Mouse (Mus musculus) midbrain, embryonic 13.5 days (tissue): ENCODE measurements at regions not wholly inside any gene's neighbourhood (a gene's known extent, or its start where the extent isn't known, plus 50 kb on each side); places are given as distances from the start of the nearest gene placed in this dataset.

Source experiments
- ATAC-seq: fragments of 200-750 bp; cut with Nextera tagmentation; 2 replicates; pipeline ENCODE4 v1.8.0; 2017; ENCODE audit warnings: mild to moderate bottlenecking, moderate TSS enrichment, moderate library complexity
- H3K27ac ChIP-seq: fragments of 300-500 bp; sonication (generic); 2 replicates; pipeline ENCODE4 v1.5.1; 2015; ENCODE audit warnings: inconsistent platforms, mild to moderate bottlenecking, moderate library complexity
- H3K27me3 ChIP-seq: fragments of 300-500 bp; sonication (generic); 2 replicates; pipeline ENCODE4 v1.6.1; 2015; ENCODE audit warnings: mild to moderate bottlenecking, inconsistent platforms
- H3K36me3 ChIP-seq: fragments of 300-500 bp; sonication (generic); 2 replicates; pipeline ENCODE4 v1.6.1; 2015; ENCODE audit warnings: mild to moderate bottlenecking, inconsistent platforms
- H3K4me1 ChIP-seq: fragments of 300-500 bp; sonication (generic); replicated peaks from 2 replicates; pipeline ENCODE4 v1.6.1; 2015; ENCODE audit warnings: inconsistent platforms
- H3K4me2 ChIP-seq: fragments of 300-500 bp; sonication (generic); replicated peaks from 2 replicates; pipeline ENCODE4 v1.6.1; 2015; ENCODE audit warnings: moderate library complexity, mild to moderate bottlenecking, inconsistent platforms
- H3K4me3 ChIP-seq: fragments of 300-500 bp; sonication (generic); replicated peaks from 2 replicates; pipeline ENCODE4 v1.5.1; 2015; ENCODE audit warnings: mild to moderate bottlenecking, inconsistent platforms
- H3K9ac ChIP-seq: fragments of 300-500 bp; sonication (generic); replicated peaks from 2 replicates; pipeline ENCODE4 v1.6.1; 2015; ENCODE audit warnings: mild to moderate bottlenecking, inconsistent platforms
- H3K9me3 ChIP-seq: fragments of 300-500 bp; sonication (generic); 2 replicates; pipeline ENCODE4 v1.6.1; 2016; ENCODE audit warnings: mild to moderate bottlenecking, inconsistent platforms
- WGBS: fragments of 180-500 bp; shearing (Covaris S2); methylation state at CpG from one replicate; pipeline ENCODE4 v1.1.7; 2015; 5-methylcytosine and 5-hydroxymethylcytosine counted together

- no peak for ATAC-seq
These were observed 133.2 kb downstream of the Lpin1 start for GRCm38 (mm10) chr12:16477572-16477971.

GRCm38 (mm10) chr12:16474361-16475080 is 136.2 kb downstream of the Lpin1 start:
- WGBS = 89% methylated on average over 4 of the region's 4 CpGs
- no peak for ATAC-seq
- H3K4me2 ChIP-seq = no peak overlapping the region

More at GRCm38 (mm10) chr12:16477572-16477971, 133.2 kb downstream of the Lpin1 start:
- Histone ChIP-seq H3K4me1 (no peaks in the 10 kb centered on the region), H3K9ac (no peak overlapping the region), H3K9me3 (no peaks in the 10 kb centered on the region), H3K4me2 (no peak overlapping the region), H3K36me3 (no peaks in the 10 kb centered on the region), H3K27me3 (no peaks in the 10 kb centered on the region), H3K27ac (no peak overlapping the region), H3K4me3 (no peak overlapping the region)
- WGBS = 82% methylated on average over 2 of the region's 2 CpGs

GRCm38 (mm10) chr12:16457419-16457818 is 153.3 kb downstream of the Lpin1 start:
- H3K4me1 ChIP-seq = no peaks in the 10 kb centered on the region
- no peak for ATAC-seq
- H3K36me3 ChIP-seq = no peaks in the 10 kb centered on the region
- WGBS = 93% methylated on average over 6 of the region's 6 CpGs
- no peaks in the 10 kb centered on the region for H3K27me3 ChIP-seq
- no peak overlapping the region for H3K4me2 ChIP-seq
- no peaks in the 10 kb centered on the region for H3K9me3 ChIP-seq
- no peak overlapping the region for H3K27ac ChIP-seq
- no peak overlapping the region for H3K4me3 ChIP-seq
- H3K9ac ChIP-seq = no peak overlapping the region

More at GRCm38 (mm10) chr12:16474361-16475080, 136.2 kb downstream of the Lpin1 start:
- no peak overlapping the region for H3K9ac ChIP-seq
- H3K27me3 ChIP-seq = no peaks in the 10 kb centered on the region
- H3K4me1 ChIP-seq = no peaks in the 10 kb centered on the region
- H3K4me3 ChIP-seq = no peak overlapping the region
- no peaks in the 10 kb centered on the region for H3K9me3 ChIP-seq
- no peak overlapping the region for H3K27ac ChIP-seq
- no peaks in the 10 kb centered on the region for H3K36me3 ChIP-seq

- no peaks in the 10 kb centered on the region for H3K9me3 ChIP-seq
- no peak overlapping the region for H3K9ac ChIP-seq
- H3K27me3 ChIP-seq = no peaks in the 10 kb centered on the region
- H3K27ac ChIP-seq = no peak overlapping the region
- H3K36me3 ChIP-seq = no peaks in the 10 kb centered on the region
- no peak overlapping the region for H3K4me3 ChIP-seq
- ATAC-seq = no peak
- 48% methylated on average over 3 of the region's 3 CpGs for WGBS
- no peaks in the 10 kb centered on the region for H3K4me1 ChIP-seq
- H3K4me2 ChIP-seq = no peak overlapping the region
These were observed 159.9 kb downstream of the Lpin1 start for GRCm38 (mm10) chr12:16450771-16451435.

- ATAC-seq = no peak
These were observed 172.0 kb downstream of the Lpin1 start for GRCm38 (mm10) chr12:16438717-16439116.

GRCm38 (mm10) chr12:16436961-16437360 is 173.8 kb downstream of the Lpin1 start:
- Histone ChIP-seq H3K4me2 (no peak overlapping the region), H3K27ac (no peak overlapping the region), H3K9ac (no peak overlapping the region), H3K36me3 (no peaks in the 10 kb centered on the region), H3K9me3 (no peaks in the 10 kb centered on the region), H3K4me3 (no peak overlapping the region), H3K27me3 (no peaks in the 10 kb centered on the region), H3K4me1 (no peaks in the 10 kb centered on the region)
- no peak for ATAC-seq
- WGBS = 100% methylated on average over 1 of the region's 1 CpGs

More at GRCm38 (mm10) chr12:16438717-16439116, 172.0 kb downstream of the Lpin1 start:
- Histone ChIP-seq H3K9ac (no peak overlapping the region), H3K4me2 (no peak overlapping the region), H3K36me3 (no peaks in the 10 kb centered on the region), H3K4me3 (no peak overlapping the region), H3K27ac (no peak overlapping the region), H3K27me3 (no peaks in the 10 kb centered on the region), H3K9me3 (no peaks in the 10 kb centered on the region), H3K4me1 (no peaks in the 10 kb centered on the region)
- WGBS = 92% methylated on average over 5 of the region's 5 CpGs

- H3K4me3 ChIP-seq = no peak overlapping the region
- H3K9ac ChIP-seq = no peak overlapping the region
- no peak for ATAC-seq
- H3K36me3 ChIP-seq = no peaks in the 10 kb centered on the region
- H3K9me3 ChIP-seq = no peaks in the 10 kb centered on the region
- H3K27me3 ChIP-seq = no peaks in the 10 kb centered on the region
- H3K27ac ChIP-seq = no peak overlapping the region
- WGBS = 72% methylated on average over 1 of the region's 1 CpGs
- H3K4me2 ChIP-seq = no peak overlapping the region
- H3K4me1 ChIP-seq = no peaks in the 10 kb centered on the region
These were observed 174.5 kb downstream of the Lpin1 start for GRCm38 (mm10) chr12:16436255-16436654.

- H3K27ac ChIP-seq = no peak overlapping the region
- no peak for ATAC-seq
- WGBS = 91% methylated on average over 1 of the region's 1 CpGs
These were observed 176.0 kb downstream of the Lpin1 start for GRCm38 (mm10) chr12:16434739-16435138.

GRCm38 (mm10) chr12:16434225-16434624 is 176.5 kb downstream of the Lpin1 start:
- Histone ChIP-seq H3K36me3 (no peaks in the 10 kb centered on the region), H3K4me3 (no peak overlapping the region), H3K9me3 (no peaks in the 10 kb centered on the region), H3K4me2 (no peak overlapping the region), H3K9ac (no peak overlapping the region), H3K4me1 (no peaks in the 10 kb centered on the region), H3K27me3 (no peaks in the 10 kb centered on the region), H3K27ac (no peak overlapping the region)
- 0 out of 2 replicates have a peak, but pooled peaks have one; percentile 43 for ATAC-seq
- 63% methylated on average over 1 of the region's 1 CpGs for WGBS

More at GRCm38 (mm10) chr12:16434739-16435138, 176.0 kb downstream of the Lpin1 start:
- Histone ChIP-seq H3K27me3 (no peaks in the 10 kb centered on the region), H3K4me1 (no peaks in the 10 kb centered on the region), H3K4me2 (no peak overlapping the region), H3K9ac (no peak overlapping the region), H3K36me3 (no peaks in the 10 kb centered on the region), H3K4me3 (no peak overlapping the region), H3K9me3 (no peaks in the 10 kb centered on the region)

- H3K9ac ChIP-seq = no peak overlapping the region
- no peaks in the 10 kb centered on the region for H3K27me3 ChIP-seq
- no peaks in the 10 kb centered on the region for H3K9me3 ChIP-seq
- no peak overlapping the region for H3K4me3 ChIP-seq
- H3K27ac ChIP-seq = no peak overlapping the region
- no peak for ATAC-seq
- H3K4me2 ChIP-seq = no peak overlapping the region
- no peaks in the 10 kb centered on the region for H3K4me1 ChIP-seq
- H3K36me3 ChIP-seq = no peaks in the 10 kb centered on the region
- 94% methylated on average over 5 of the region's 5 CpGs for WGBS
These were observed 184.8 kb downstream of the Lpin1 start for GRCm38 (mm10) chr12:16425980-16426379.

- no peaks in the 10 kb centered on the region for H3K27me3 ChIP-seq
- no peak for ATAC-seq
- H3K4me1 ChIP-seq = no peaks in the 10 kb centered on the region
- no peak overlapping the region for H3K4me3 ChIP-seq
- H3K9me3 ChIP-seq = no peaks in the 10 kb centered on the region
- 95% methylated on average over 4 of the region's 4 CpGs for whole genome bisulfite sequencing
- no peak overlapping the region for H3K27ac ChIP-seq
- no peaks in the 10 kb centered on the region for H3K36me3 ChIP-seq
- no peak overlapping the region for H3K4me2 ChIP-seq
- H3K9ac ChIP-seq = no peak overlapping the region
These were observed 186.2 kb downstream of the Lpin1 start for GRCm38 (mm10) chr12:16424526-16424925.

- 80% methylated on average over 2 of the region's 2 CpGs for WGBS
- ATAC-seq = no peak
These were observed 215.0 kb downstream of the Lpin1 start for GRCm38 (mm10) chr12:16395720-16396119.

More at GRCm38 (mm10) chr12:16395720-16396119, 215.0 kb downstream of the Lpin1 start:
- H3K9me3 ChIP-seq = no peaks in the 10 kb centered on the region
- no peak overlapping the region for H3K4me2 ChIP-seq
- no peaks in the 10 kb centered on the region for H3K27me3 ChIP-seq
- no peak overlapping the region for H3K9ac ChIP-seq
- H3K27ac ChIP-seq = no peak overlapping the region
- no peaks in the 10 kb centered on the region for H3K36me3 ChIP-seq
- H3K4me3 ChIP-seq = no peak overlapping the region
- H3K4me1 ChIP-seq = no peaks in the 10 kb centered on the region
